Mouse (Mus musculus) thymus, postnatal 10 days (tissue): ENCODE measurements at regions not wholly inside any gene's neighbourhood (a gene's known extent, or its start where the extent isn't known, plus 50 kb on each side); places are given as distances from the start of the nearest gene placed in this dataset.

ENCODE experiments used
- DNase-seq, 2 experiments: peaks; one replicate each; pipeline ENCODE4 v3.0.0; 2021; ENCODE audit warnings: low spot score in 2 of 2

GRCm38 (mm10) chr10:67607297-67608032 lies 58.7 kb upstream of the Ado start:
- DNase-seq: no peak

GRCm38 (mm10) chr10:67606739-67607138 lies 58.0 kb upstream of the Ado start:
- DNase-seq: no peak

- DNase-seq: no peak
Measured at GRCm38 (mm10) chr10:67599390-67599789, 50.6 kb upstream of the Ado start.

GRCm38 (mm10) chr10:67598590-67599047 lies 49.9 kb upstream of the Ado start:
- DNase-seq: no peak
